8 mouse cellular contexts compared by ENCODE assay signal in the genomic region with DNA sequence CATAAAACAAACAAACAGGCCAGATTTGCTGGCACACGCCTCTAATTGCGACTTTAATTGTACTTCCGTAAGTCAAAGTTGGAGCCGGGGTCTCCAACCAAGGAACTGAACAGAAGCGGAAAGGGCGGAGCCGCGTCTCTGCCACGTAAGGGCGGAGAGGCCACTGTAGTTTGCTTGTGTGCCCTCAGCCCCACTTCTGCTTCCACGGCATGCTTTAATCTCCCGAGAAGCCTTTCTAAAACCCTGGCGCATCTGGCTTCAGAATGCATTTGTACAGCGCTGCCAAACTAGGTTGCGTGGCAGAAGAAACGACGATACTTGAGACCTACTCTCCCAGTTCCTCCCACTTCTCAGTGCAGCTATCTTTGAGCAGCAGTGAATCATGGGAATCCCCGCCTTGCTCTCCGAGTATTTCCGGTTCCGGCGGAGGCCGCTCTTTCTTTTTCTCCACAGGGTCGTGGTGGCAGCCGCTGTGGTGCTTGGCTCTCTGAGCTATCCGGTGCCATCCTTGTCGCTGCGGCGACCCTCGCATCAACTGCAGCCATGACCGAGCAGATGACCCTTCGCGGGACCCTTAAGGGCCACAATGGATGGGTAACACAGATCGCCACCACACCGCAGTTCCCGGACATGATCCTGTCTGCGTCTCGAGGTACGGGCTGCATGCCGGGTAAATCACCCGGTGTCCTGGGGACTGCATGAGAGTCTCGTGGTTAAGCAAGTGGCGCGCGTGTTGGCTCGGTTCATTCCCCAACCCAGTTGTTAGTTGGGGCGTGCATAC. TPM values are rescaled to one million over a fixed set of nuclear protein-coding genes. Genes with fewer than 3 reads are reported as not detected.
A peak's percentile ranks its signal among the peaks of the same experiment; 100 is the strongest.
DNase-seq lines count a peak whose midpoint lies in the region; ATAC-seq lines count a peak whose summit lies in the region.

A gene (plus strand): TSS at position 412 of the 781 bp plus-strand sequence.

- peak; percentile 93 to 99 for DNase-seq in adrenal gland, adult (ENCODE audit: inconsistent age in 2 of 2, low spot score in 1 of 2)
- peak; percentile 95 for DNase-seq in embryo, embryonic 10 days (ENCODE audit: low spot score)
- DNase-seq in gastrocnemius, postnatal 10 days, result peak; percentile 81
- DNase-seq in induced T-regulatory cell, adult 2 months (ENCODE audit: low read depth), result peak; percentile 96
- peak; percentile 80 to 87 for DNase-seq in left cerebral cortex, adult 8-10 months (ENCODE audit: low spot score in 2 of 2)
- DNase-seq in right cerebral cortex, adult 18-20 months, result peak; percentile 92
- peak; percentile 81 for DNase-seq in urinary bladder, adult 2 months (ENCODE audit: low spot score)

- peak; percentile 90 for ATAC-seq in megakaryocyte, adult 5-6 weeks (ENCODE audit: poor library complexity, severe bottlenecking)

RNA-seq across cellular contexts. Expression of the gene that starts here (rescaled TPM):
- 100 to 1,000 TPM; 536 to 557 TPM for total RNA-seq in gastrocnemius, postnatal 10 days (2021)
- 100 to 1,000 TPM; 246 to 281 (median 256) TPM for total RNA-seq in left cerebral cortex, adult 8-10 months (2022)
- total RNA-seq in megakaryocyte, adult 5-6 weeks (2015), result 1,656 and 1,714 TPM in 2 replicates
- 910 and 1,013 TPM in 2 replicates for total RNA-seq in megakaryocyte, adult 5-6 weeks (2017)
- polyA plus RNA-seq in urinary bladder, adult 2 months (2012; rRNA removed), result 1,217 and 1,275 TPM in 2 replicates

Comparison
In these comparisons a context has a peak if more than half of its experiments do, and no peak if none do; other contexts are left out.
1. Peak in every context shown above with its lines: DNase-seq and ATAC-seq.